Mouse (Mus musculus): ENCODE data around the gene Atp6v1c2. TPM values are rescaled to one million over a fixed set of nuclear protein-coding genes. Genes with fewer than 3 reads are reported as not detected.

The Atp6v1c2 gene
- not detected for polyA plus RNA-seq (2017; shearing (Covaris generic))

DNA sequence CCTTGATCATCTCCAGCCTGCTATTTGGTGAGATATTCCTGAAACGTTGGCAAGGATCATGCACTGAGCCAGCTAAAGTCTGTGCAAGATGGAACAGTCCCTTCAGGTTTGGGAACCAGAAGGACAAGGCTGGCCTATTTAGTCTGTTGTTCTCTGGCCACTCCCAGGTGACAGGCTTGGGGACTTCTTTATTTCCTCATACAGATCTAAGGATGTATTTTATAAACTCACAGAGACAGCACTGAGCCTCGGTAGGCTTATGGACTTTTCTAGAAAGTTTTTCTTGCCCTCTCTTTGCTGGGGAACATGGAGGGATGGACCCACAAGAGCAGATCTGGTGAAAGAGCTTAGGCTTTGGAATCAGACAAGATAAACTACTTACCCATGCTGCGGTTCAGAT lies at the start of gene Atp6v1c2:
Gene Atp6v1c2 (minus strand): TSS at position 101 of the 400 bp plus-strand sequence.

DNA sequence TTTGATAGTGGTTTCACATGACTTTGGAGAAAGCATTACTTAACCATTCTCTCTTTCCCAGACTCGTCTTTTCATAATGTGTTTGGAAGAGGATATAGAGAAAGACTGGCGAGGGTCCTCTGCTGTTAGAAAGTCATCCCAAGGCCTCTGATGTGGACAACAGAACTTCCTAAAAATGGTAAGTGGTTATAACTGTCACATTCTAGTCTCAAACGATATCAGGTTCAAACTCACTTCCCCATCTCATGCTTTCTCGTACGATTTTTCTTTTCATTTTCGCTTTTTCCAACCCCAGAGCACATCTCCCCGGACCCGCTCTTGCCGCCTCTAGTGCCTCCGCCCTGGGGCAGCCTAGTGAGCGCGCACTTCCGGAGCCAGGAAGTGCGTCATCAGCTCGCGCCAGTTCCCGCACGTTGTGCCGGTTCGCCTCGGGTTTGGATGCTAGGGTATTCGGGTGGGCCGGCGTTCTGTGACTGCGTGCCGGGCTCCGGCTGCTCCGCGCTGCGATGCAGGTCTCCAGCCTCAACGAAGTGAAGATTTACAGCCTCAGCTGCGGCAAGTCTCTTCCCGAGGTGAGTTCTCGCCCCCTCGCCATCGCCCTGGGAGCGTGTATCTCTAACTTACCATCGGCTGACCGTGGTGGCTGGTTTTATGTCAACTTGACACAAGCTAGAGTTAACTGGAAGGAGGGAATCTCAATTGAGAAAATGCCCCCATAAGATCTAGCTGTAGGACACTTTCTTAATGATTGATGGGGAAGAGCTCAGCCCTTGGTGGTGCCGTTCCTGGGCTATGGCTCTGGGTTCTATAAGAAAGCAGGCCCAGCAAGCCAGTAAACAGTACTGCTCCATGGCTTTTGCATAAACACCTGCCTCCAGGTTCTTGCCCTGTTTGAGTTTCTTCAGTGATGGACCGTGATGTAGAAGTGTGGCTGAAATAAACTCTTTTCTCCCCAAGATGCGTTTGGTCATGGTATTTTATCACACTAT lies 19.2 kb upstream of the Atp6v1c2 start, which contains the start of gene Nol10:
Gene Nol10 (plus strand): TSS at position 411 of the 989 bp plus-strand sequence.

DNA sequence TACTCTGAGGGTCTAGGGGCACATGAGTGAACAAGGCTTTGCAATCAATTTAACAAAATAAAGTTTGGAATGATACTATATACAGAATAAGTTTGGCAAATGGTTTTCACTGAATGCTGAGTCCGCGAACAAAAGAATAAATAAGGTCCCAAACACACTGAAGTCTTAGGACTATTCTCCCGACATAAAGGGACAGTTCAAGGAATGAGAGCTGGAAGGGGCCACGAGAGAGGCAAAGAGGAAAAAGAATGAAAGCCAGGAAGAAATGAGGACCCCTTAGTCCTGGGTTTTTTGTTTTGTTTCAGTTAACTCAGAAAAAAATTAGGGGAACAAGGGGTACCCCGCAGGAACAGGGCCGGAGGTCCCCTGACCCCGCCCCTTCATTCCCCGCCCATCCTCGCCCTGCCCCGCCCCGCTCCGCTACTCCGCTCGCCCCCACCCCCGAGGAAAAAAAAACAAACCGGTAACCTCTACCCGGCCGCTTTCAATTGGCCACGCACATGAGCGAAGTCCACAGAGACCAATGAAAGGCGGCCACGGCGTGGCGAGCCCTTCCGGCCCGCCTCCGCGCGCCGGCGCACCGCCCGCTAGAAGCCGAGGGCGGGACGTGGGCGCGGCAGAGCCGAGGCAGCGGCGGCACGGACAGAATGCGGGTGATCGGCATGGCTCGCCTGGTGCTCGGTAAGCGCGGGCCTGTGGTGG lies 63.0 kb downstream of the Atp6v1c2 start, which contains the start of gene Pdia6:
Gene Pdia6 (plus strand): TSS at position 575 of the 702 bp plus-strand sequence.

Other genes starting within 250 kb of the Atp6v1c2 start
- 0.20 TPM for gene Kcnf1, start 152.5 kb downstream of the Atp6v1c2 start, polyA plus RNA-seq (2017; shearing (Covaris generic))
- gene Pdia6, start 62.8 kb downstream of the Atp6v1c2 start, polyA plus RNA-seq (2017; shearing (Covaris generic)) = 173 TPM
- gene Nol10, start 19.1 kb upstream of the Atp6v1c2 start, polyA plus RNA-seq (2017; shearing (Covaris generic)) = 31.3 TPM
- gene Odc1, start 215.4 kb upstream of the Atp6v1c2 start, polyA plus RNA-seq (2017; shearing (Covaris generic)) = 11.1 TPM

All from CD4-positive, CD25-positive, alpha-beta regulatory T cell, adult 9 weeks (primary cell).